Mouse (Mus musculus) midbrain, embryonic 15.5 days (tissue): Measurements from ENCODE around the gene Vasp. TPM values are rescaled to one million over a fixed set of nuclear protein-coding genes. Genes with fewer than 3 reads are reported as not detected.

Source experiments
- ATAC-seq: fragments of 200-750 bp; cut with Nextera tagmentation; replicated peaks from 2 replicates; pipeline ENCODE4 v1.8.0; 2017; ENCODE audit warnings: moderate TSS enrichment
- H3K27ac ChIP-seq: fragments of 300-500 bp; sonication (generic); 2 replicates; pipeline ENCODE4 v1.5.1; 2015; ENCODE audit warnings: mild to moderate bottlenecking, inconsistent platforms
- H3K27me3 ChIP-seq: fragments of 300-500 bp; sonication (generic); replicated peaks from 2 replicates; pipeline ENCODE4 v1.6.1; 2015; ENCODE audit warnings: inconsistent platforms
- H3K36me3 ChIP-seq: fragments of 300-500 bp; sonication (generic); replicated peaks from 2 replicates; pipeline ENCODE4 v1.6.1; 2015; ENCODE audit warnings: inconsistent platforms
- H3K4me1 ChIP-seq: fragments of 300-500 bp; sonication (generic); 2 replicates; pipeline ENCODE4 v1.6.1; 2015; ENCODE audit warnings: inconsistent platforms
- H3K4me2 ChIP-seq: fragments of 300-500 bp; sonication (generic); 2 replicates; pipeline ENCODE4 v1.6.1; 2015; ENCODE audit warnings: inconsistent platforms, mild to moderate bottlenecking, moderate library complexity
- H3K4me3 ChIP-seq: fragments of 300-500 bp; sonication (generic); 2 replicates; pipeline ENCODE4 v1.5.1; 2015; ENCODE audit warnings: mild to moderate bottlenecking, inconsistent platforms
- H3K9ac ChIP-seq: fragments of 300-500 bp; sonication (generic); 2 replicates; pipeline ENCODE4 v1.6.1; 2015; ENCODE audit warnings: mild to moderate bottlenecking, inconsistent platforms
- H3K9me3 ChIP-seq: fragments of 300-500 bp; sonication (generic); 2 replicates; pipeline ENCODE4 v1.6.1; 2016; ENCODE audit warnings: inconsistent platforms
- WGBS: fragments of 180-500 bp; shearing (Covaris S2); methylation state at CpG from one replicate; pipeline ENCODE4 v1.1.7; 2015; ENCODE audit warnings: mixed read lengths; 5-methylcytosine and 5-hydroxymethylcytosine counted together
- polyA plus RNA-seq: library from polyadenylated mRNA; unstranded; fragments of >200 nt; fragmentation: Nextera tagmentation; extraction: Ambion mirVana; gene quantifications from 2 replicates; pipeline ENCODE4 v1.2.1, GENCODE M21; 2015

Gene Vasp
- 35.9 and 37.4 TPM in 2 replicates for polyA plus RNA-seq

DNA sequence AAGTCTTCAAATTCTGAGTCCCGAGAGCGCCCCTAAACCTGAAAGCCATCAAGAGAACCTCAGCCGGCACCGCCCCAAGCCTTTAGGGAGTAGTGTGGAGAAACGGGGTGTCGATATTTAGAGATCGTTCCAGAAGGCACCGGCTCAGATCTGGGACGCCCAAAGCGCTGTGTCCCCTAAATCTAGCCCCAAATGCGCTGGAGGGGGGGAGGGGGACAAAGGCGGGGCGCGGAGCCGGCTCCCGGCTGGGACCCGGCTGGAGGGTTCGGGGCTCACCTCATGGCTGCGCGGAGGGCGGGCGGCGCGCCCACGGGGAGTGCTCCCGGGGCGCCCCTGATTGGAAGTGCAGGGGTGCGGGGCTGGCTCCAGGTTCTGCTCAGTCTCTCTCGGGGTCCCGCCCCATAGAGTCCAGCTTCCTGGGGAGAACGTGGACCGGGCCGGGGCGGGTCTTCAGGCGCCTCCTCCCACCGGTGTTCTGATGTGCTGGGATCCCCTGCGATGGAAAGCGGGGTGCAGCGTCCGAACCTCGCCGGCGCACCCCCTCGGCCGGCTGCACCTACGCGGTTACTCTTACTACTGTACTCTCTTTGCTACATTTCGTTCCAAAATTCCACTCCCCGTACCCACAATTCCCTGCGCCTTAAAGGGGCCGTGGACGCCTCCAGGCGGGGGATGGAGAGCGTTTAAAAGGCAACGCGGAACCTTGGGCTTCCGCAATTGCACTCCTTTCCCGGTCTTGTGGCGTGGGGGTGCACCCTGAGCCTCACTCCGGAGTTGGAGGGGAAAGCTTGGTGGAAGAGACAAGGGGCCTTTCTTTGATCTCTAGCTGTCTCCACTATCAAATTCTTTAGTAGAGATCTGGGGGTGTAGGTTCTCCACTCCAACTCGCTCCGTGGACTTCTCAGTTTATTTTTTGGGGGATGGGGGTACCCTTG is at the start of gene Vasp:
Gene Vasp, minus strand, starts transcription at position 580 of the 935 bp plus-strand sequence.
- Histone ChIP-seq H3K36me3 (no peaks in the 10 kb centered on the region), H3K4me3 (peak within 1 kb of the TSS; percentile 96), H3K9ac (peak within 1 kb of the TSS; percentile 95), H3K27ac (peak within 1 kb of the TSS; percentile 83), H3K27me3 (no peaks in the 10 kb centered on the region; the same call in 1 of the 2 replicates), H3K9me3 (no peaks in the 10 kb centered on the region), H3K4me1 (peaks cover 22% of the 10 kb centered on the region), H3K4me2 (peak within 1 kb of the TSS; percentile 85)
- peak; percentile 77 for ATAC-seq
- under 1% methylated on average over 58 of the region's 62 CpGs for WGBS

DNA sequence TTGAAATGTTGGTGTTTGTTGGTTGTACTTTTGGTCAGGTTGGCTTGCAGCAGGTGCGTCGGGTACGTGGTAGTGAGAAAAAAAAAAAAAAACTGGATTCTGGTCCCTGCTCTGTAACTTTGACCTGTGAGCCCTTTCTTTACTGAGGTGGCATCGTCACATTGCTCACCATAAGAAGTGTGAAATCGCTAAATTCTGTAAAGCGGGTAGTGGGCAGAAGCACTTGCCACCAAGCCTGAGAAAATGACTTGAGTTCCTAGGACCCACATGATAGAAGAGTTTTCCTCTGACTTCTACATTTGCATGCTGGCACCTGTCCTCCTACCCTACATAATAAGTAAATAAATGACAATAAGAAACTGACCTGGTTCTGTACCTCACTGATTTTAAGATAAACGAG is 49.0 kb upstream of the Vasp start:
- Histone ChIP-seq H3K27me3 (no peaks in the 10 kb centered on the region; the same call in 1 of the 2 replicates), H3K27ac (no peak overlapping the region), H3K9ac (peak overlapping the region; percentile 12; the same call in 1 of the 2 replicates), H3K4me1 (peaks cover 13% of the 10 kb centered on the region), H3K4me3 (peak overlapping the region; percentile 50; the same call in 1 of the 2 replicates), H3K36me3 (no peaks in the 10 kb centered on the region), H3K4me2 (peak overlapping the region; percentile 81), H3K9me3 (no peaks in the 10 kb centered on the region)
- no peak for ATAC-seq
- WGBS, result 52% methylated on average over 7 of the region's 7 CpGs

DNA sequence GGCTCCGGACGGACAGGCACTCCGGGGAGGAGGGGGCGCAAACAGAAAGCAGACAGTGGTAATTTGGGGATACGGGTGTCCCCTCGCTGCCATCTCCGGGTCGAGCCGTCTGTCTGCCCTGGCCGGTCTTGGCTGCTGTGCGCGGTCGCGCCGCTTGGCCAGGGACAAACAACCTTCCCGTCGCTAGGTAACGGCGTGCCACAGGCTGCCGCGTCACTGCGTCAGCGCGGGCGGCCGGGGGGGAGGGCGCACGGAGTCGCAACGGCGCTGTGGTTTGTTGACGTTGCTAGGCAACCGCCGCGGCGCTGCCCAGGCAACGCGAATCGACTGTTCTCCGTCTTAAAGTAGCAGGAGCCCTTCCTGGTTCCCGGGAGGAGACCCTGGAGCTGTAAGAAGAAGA is 48.3 kb upstream of the Vasp start:
- Histone ChIP-seq H3K4me2 (peak overlapping the region; percentile 81), H3K27me3 (no peaks in the 10 kb centered on the region; the same call in 1 of the 2 replicates), H3K4me1 (peaks cover 13% of the 10 kb centered on the region), H3K36me3 (no peaks in the 10 kb centered on the region), H3K9me3 (no peaks in the 10 kb centered on the region), H3K27ac (peak overlapping the region; percentile 64), H3K9ac (peak overlapping the region; percentile 37), H3K4me3 (peak overlapping the region; percentile 50)
- WGBS, result under 1% methylated on average over 41 of the region's 41 CpGs
- peak; percentile 95 for ATAC-seq

DNA sequence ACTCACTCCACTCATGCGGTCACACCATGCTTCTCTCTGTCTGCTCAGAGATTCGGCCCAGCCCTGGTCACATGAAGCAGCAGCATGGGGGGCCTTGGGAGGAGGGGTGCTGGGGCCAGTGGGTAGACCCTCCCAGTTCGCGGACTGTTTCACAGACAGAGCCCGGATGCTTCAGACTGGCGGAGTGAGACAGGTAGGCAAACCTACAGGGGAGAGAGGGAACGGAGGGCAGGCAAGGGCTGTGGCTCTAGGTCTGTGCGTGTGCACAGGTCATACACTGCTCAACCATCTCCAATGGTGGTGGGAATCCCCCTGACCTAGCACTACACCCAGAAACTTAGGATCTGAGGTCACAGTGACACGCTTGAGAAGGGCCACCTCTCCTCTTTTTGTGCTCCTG is 47.8 kb upstream of the Vasp start:
- 14% methylated on average over 9 of the region's 9 CpGs for WGBS
- H3K36me3 ChIP-seq, result no peaks in the 10 kb centered on the region
- H3K27ac ChIP-seq, result peak overlapping the region; percentile 64
- peak overlapping the region; percentile 81 for H3K4me2 ChIP-seq
- H3K9ac ChIP-seq, result peak overlapping the region; percentile 37
- peaks cover 13% of the 10 kb centered on the region for H3K4me1 ChIP-seq
- H3K9me3 ChIP-seq, result no peaks in the 10 kb centered on the region
- peak overlapping the region; percentile 50 for H3K4me3 ChIP-seq
- H3K27me3 ChIP-seq, result peaks cover under 1% of the 10 kb centered on the region; the same call in 1 of the 2 replicates
- peak; percentile 85 for ATAC-seq

DNA sequence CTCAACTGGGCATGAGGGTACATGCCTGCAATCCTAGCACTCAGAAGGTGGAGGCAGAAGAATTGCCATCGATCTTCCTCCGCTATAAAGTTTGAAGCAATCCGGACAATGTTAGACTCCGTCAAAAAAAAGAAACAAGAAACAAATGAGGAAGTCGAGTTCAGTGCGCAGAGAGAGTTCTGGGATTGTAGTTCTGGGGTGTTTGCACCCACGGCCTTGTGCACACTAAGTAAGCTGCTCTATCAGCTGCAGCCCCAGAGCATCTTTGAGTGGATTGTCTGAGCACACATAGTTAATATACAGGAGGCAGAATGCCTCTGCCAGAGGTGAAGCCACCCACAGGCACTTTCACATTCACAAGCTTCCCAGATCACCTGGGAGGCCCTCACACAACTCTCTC is 47.1 kb upstream of the Vasp start:
- ATAC-seq, result no peak
- Histone ChIP-seq H3K27ac (no peak overlapping the region), H3K9me3 (no peaks in the 10 kb centered on the region), H3K36me3 (no peaks in the 10 kb centered on the region), H3K27me3 (peaks cover 3% of the 10 kb centered on the region; the same call in 1 of the 2 replicates), H3K4me1 (peaks cover 13% of the 10 kb centered on the region), H3K4me2 (no peak overlapping the region), H3K9ac (no peak overlapping the region), H3K4me3 (no peak overlapping the region)
- WGBS, result 83% methylated on average over 7 of the region's 7 CpGs

DNA sequence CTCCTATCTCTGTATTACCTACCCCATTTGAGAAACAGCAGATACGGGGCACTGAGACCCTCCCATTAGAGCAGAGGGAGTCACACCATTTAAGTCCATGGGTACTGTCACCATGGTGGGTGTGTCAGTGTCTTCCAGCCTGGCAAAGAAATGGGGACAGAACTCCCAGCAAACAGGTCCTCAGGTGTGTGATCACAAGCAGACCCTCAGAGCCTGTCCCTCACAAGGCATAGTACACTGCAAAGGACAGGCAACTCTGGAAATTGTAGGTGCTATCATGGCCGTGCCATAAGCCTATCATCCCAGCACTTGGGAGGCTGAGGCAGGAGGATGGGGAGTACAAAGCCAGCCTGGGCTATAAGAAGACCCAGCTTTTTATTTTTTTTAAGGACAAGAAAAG is 46.6 kb upstream of the Vasp start:
- ATAC-seq, result no peak

DNA sequence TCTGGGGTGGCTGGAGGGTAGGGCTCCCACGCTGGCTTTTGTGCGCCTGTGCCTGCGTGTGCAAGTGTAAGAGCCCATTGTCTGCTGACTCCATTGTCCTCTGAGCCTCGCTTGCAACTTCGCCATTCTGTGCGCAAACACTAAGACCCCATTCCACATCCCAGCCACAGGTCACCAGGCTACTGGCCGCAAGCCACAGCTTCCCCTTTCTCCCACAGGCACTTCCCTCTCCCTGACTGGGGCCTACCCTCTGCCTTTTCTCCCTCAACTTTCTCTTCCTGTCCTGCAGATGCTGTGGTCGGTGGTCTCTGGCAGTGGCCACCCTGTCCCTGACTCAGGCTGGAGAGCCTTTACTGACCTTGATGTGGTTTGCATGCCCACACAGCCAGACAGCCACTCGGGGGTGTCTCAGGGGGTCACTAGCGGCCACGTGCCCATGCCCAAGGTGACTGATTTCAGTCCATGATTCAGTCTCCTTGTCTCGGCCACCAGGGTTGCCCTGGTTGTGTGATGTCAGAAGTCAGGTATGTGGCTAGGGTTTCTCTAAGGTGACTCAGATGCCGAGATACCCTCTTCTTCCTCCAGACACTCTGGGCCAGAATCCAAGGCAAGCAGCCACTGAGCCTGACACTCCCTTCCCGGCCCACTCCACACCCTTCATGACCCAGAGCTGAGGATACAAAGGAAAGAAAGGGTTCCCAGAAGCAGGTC is 45.0 kb upstream of the Vasp start:
- Histone ChIP-seq H3K27me3 (peaks cover 15% of the 10 kb centered on the region), H3K4me3 (no peak overlapping the region), H3K9ac (no peak overlapping the region), H3K4me2 (no peak overlapping the region), H3K36me3 (no peaks in the 10 kb centered on the region), H3K4me1 (peaks cover 13% of the 10 kb centered on the region), H3K9me3 (no peaks in the 10 kb centered on the region), H3K27ac (no peak overlapping the region)
- WGBS, result 42% methylated on average over 14 of the region's 14 CpGs
- ATAC-seq, result no peak

More for the DNA sequence above, 46.6 kb upstream of the Vasp start:
- Histone ChIP-seq H3K4me2 (no peak overlapping the region), H3K4me3 (no peak overlapping the region), H3K27me3 (peaks cover 5% of the 10 kb centered on the region; the same call in 1 of the 2 replicates), H3K36me3 (no peaks in the 10 kb centered on the region), H3K27ac (no peak overlapping the region), H3K4me1 (peaks cover 13% of the 10 kb centered on the region), H3K9me3 (no peaks in the 10 kb centered on the region), H3K9ac (no peak overlapping the region)
- 80% methylated on average over 2 of the region's 2 CpGs for WGBS

DNA sequence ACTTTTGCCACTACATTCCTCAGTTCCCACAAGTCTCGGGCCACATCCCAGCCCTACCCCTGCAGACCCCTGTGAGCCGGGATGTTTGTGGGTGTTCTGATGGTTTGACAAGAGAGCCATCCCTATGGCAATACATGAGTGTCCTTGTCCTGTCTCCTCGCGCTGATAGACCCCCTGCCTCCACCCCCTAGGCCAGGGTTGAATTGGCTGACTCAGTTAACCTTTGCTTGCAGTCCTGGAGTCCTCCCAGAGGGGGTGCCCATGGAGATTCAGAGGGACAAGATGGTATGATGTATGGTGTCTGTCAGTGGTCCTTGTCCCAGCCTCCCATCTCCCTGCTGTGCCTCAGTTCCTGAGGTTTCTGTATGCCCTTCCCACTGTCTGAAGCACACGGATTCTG is 42.4 kb upstream of the Vasp start:
- Histone ChIP-seq H3K4me1 (peaks cover 14% of the 10 kb centered on the region), H3K4me3 (no peak overlapping the region), H3K27ac (no peak overlapping the region), H3K9me3 (no peaks in the 10 kb centered on the region), H3K27me3 (peaks cover 21% of the 10 kb centered on the region), H3K9ac (no peak overlapping the region), H3K4me2 (no peak overlapping the region), H3K36me3 (no peaks in the 10 kb centered on the region)
- WGBS, result 52% methylated on average over 5 of the region's 5 CpGs
- ATAC-seq, result no peak

DNA sequence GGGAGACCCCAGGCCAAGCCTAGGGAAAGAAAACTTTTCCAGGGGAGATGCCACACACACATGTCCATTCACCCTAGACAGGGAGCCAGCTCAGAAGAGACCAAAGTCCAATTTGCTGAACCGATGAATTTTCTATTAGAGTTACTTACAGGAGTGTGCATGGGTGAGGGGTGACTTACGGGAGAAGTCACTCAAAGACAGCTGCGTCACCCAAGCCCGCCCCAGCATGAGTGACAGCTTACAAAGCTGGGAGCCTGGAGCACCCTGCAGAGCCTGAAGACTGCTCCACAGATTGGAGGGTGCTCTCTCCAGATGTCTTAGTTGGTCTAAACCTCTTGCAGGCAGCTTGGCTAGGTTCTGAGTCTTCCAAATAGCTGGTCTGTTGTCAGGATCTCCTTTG is 40.4 kb upstream of the Vasp start:
- H3K27ac ChIP-seq, result no peak overlapping the region
- peaks cover 25% of the 10 kb centered on the region for H3K4me1 ChIP-seq
- H3K9ac ChIP-seq, result no peak overlapping the region
- H3K4me3 ChIP-seq, result no peak overlapping the region
- no peak for ATAC-seq
- H3K36me3 ChIP-seq, result no peaks in the 10 kb centered on the region
- H3K4me2 ChIP-seq, result no peak overlapping the region
- 35% methylated on average over 4 of the region's 4 CpGs for WGBS
- peaks cover 26% of the 10 kb centered on the region for H3K27me3 ChIP-seq
- no peaks in the 10 kb centered on the region for H3K9me3 ChIP-seq

DNA sequence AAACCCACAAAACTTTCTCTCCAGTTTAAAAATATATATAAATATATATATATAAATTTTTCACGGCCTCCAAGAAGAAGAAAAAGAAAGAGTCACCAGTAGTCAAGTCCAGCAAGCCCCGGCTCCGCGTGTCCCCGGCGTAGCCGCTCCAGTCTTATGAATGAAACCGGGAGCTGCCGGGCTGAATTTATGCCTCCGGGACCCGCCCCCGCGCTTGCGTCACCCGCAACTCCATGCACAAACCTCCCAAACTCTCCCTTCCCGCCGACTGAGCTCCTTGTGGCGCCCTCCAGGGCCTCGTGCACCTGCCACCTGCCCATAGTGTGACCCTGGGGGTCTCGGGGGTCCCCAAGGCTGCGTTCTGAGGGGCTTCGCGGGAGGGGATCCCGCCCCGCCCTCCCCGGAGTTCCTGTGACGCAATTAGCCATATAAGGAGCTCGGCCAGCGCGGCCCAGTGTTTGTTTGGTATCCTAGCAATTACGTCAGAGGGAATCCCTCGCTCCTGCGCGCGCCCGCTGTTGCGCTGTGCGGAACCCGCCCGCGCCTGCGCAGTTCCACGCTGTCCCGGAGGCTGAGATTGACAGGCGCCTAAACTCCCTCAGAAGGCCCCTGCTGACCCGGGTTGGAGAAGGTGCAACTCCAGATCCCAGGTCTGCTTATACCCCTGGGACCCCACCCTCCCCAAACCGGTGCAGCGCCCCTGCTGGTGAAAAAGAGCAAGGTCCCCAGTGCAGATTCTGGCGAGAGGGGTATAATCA is 38.4 kb upstream of the Vasp start, which contains the start of gene Fosb:
Gene Fosb, minus strand, starts transcription at position 168 of the 758 bp plus-strand sequence.
- peak within 1 kb of the TSS; percentile 31 for H3K9ac ChIP-seq
- no peaks in the 10 kb centered on the region for H3K9me3 ChIP-seq
- H3K27ac ChIP-seq, result peak within 1 kb of the TSS; percentile 68
- ATAC-seq, result peak; percentile 85
- WGBS, result under 1% methylated on average over 49 of the region's 49 CpGs
- H3K4me3 ChIP-seq, result peak within 1 kb of the TSS; percentile 55
- H3K4me2 ChIP-seq, result peak within 1 kb of the TSS; percentile 78
- peaks cover 28% of the 10 kb centered on the region for H3K4me1 ChIP-seq
- H3K27me3 ChIP-seq, result peaks cover 46% of the 10 kb centered on the region
- no peaks in the 10 kb centered on the region for H3K36me3 ChIP-seq

DNA sequence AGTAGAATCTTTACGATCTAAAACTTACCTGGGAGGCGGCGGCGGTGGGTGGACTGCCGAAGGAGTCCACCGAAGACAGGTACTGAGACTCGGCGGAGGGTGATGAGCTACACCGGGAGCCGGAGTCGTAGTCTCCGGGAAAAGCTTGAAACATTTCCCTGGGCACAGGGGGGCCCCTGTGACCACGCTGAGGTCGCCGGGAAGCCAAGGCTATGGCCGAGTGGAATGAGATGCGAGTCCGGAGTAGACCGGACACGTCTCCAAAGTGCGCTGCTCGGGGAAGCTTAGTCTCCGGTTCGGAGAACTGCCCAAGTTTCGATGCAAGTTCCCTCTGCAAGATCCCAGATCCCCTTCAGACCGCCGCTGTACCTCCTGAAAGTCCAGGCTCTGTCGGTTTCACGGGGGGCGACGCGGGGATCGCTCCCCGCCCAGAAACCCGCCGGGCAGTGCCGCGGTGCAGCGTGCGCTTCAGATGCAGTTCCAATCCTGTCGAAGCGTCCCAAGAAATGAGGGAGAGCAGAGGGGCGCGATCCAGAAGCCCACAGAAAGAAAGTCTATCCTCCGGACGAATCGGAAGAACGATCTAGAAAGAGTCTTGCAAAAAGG is 37.8 kb upstream of the Vasp start:
- H3K9ac ChIP-seq, result peak overlapping the region; percentile 7; the same call in 1 of the 2 replicates
- peaks cover 35% of the 10 kb centered on the region for H3K4me1 ChIP-seq
- no peak overlapping the region for H3K27ac ChIP-seq
- no peaks in the 10 kb centered on the region for H3K9me3 ChIP-seq
- H3K27me3 ChIP-seq, result peaks cover 51% of the 10 kb centered on the region
- H3K4me2 ChIP-seq, result peak overlapping the region; percentile 78
- no peak for ATAC-seq
- peak overlapping the region; percentile 55 for H3K4me3 ChIP-seq
- no peaks in the 10 kb centered on the region for H3K36me3 ChIP-seq
- WGBS, result 1% methylated on average over 48 of the region's 48 CpGs
